Mouse (Mus musculus): ENCODE measurements around the gene Ebf1. TPM values are rescaled to one million over a fixed set of nuclear protein-coding genes. Genes with fewer than 3 reads are reported as not detected.

The Ebf1 gene
- polyA plus RNA-seq, 1 experiment from 2014 or later = 21.3 TPM

- DNase-seq (ENCODE audit: low spot score) = no peak
- H3K36me3 ChIP-seq (ENCODE audit: control insufficient read depth, insufficient read depth, low read length) = no peaks in the 10 kb centered on the region
- WGBS = 3% methylated on average over 20 of the region's 20 CpGs
- H3K27me3 ChIP-seq (ENCODE audit: control insufficient read depth, insufficient read depth, low read length) = peaks cover 2% of the 10 kb centered on the region; the same call in 1 of the 2 replicates
- no peak overlapping the region for H3K4me3 ChIP-seq (ENCODE audit: low read depth, low read length)
- ATAC-seq (replicated peaks; ENCODE audit: low FRiP score) = no peak
- no peaks in the 10 kb centered on the region for H3K4me1 ChIP-seq (replicated peaks; ENCODE audit: control insufficient read depth, insufficient read depth, low read length)
- no peaks in the 10 kb centered on the region for H3K9me3 ChIP-seq (ENCODE audit: control insufficient read depth, low read length)
- H3K9ac ChIP-seq (ENCODE audit: low read length) = no peak overlapping the region
- no peak overlapping the region for H3K27ac ChIP-seq (ENCODE audit: low read depth, low read length)
- peak overlapping the region; percentile 42 for H3K4me2 ChIP-seq (ENCODE audit: low read depth, low read length, severe bottlenecking)
Measured at GRCm38 (mm10) chr11:44761128-44761996, 144.2 kb downstream of the Ebf1 start.

- 76% methylated on average over 7 of the region's 7 CpGs for WGBS
- Histone ChIP-seq H3K4me2 (ENCODE audit: low read depth, low read length, severe bottlenecking) (no peak overlapping the region), H3K4me3 (ENCODE audit: low read depth, low read length) (no peak overlapping the region), H3K9ac (ENCODE audit: low read length) (no peak overlapping the region), H3K27me3 (ENCODE audit: control insufficient read depth, insufficient read depth, low read length) (0 out of 2 replicates have a peak, but pooled peaks cover 2% of the 10 kb centered on the region), H3K36me3 (ENCODE audit: control insufficient read depth, insufficient read depth, low read length) (no peaks in the 10 kb centered on the region), H3K9me3 (ENCODE audit: control insufficient read depth, low read length) (no peaks in the 10 kb centered on the region), H3K27ac (ENCODE audit: low read depth, low read length) (no peak overlapping the region), H3K4me1 (replicated peaks; ENCODE audit: control insufficient read depth, insufficient read depth, low read length) (no peaks in the 10 kb centered on the region)
- no peak for ATAC-seq (replicated peaks; ENCODE audit: low FRiP score)
- no peak for DNase-seq (ENCODE audit: low spot score)
Measured at GRCm38 (mm10) chr11:44763992-44764835, 147.1 kb downstream of the Ebf1 start.

- H3K4me2 ChIP-seq (ENCODE audit: low read depth, low read length, severe bottlenecking) = no peak overlapping the region
- H3K36me3 ChIP-seq (ENCODE audit: control insufficient read depth, insufficient read depth, low read length) = no peaks in the 10 kb centered on the region
- 0 out of 2 replicates have a peak, but pooled peaks cover 2% of the 10 kb centered on the region for H3K27me3 ChIP-seq (ENCODE audit: control insufficient read depth, insufficient read depth, low read length)
- no peak overlapping the region for H3K9ac ChIP-seq (ENCODE audit: low read length)
- H3K4me3 ChIP-seq (ENCODE audit: low read depth, low read length) = no peak overlapping the region
- no peaks in the 10 kb centered on the region for H3K9me3 ChIP-seq (ENCODE audit: control insufficient read depth, low read length)
- DNase-seq (ENCODE audit: low spot score) (no peak), ATAC-seq (replicated peaks; ENCODE audit: low FRiP score) (no peak)
- H3K4me1 ChIP-seq (replicated peaks; ENCODE audit: control insufficient read depth, insufficient read depth, low read length) = no peaks in the 10 kb centered on the region
- no peak overlapping the region for H3K27ac ChIP-seq (ENCODE audit: low read depth, low read length)
- WGBS = 63% methylated on average over 11 of the region's 11 CpGs
Measured at GRCm38 (mm10) chr11:44764988-44765387, 147.9 kb downstream of the Ebf1 start.

- no peak overlapping the region for H3K9ac ChIP-seq (ENCODE audit: low read length)
- H3K27me3 ChIP-seq (ENCODE audit: control insufficient read depth, insufficient read depth, low read length) = peaks cover 3% of the 10 kb centered on the region; the same call in 1 of the 2 replicates
- H3K4me3 ChIP-seq (ENCODE audit: low read depth, low read length) = no peak overlapping the region
- no peaks in the 10 kb centered on the region for H3K36me3 ChIP-seq (ENCODE audit: control insufficient read depth, insufficient read depth, low read length)
- no peaks in the 10 kb centered on the region for H3K9me3 ChIP-seq (ENCODE audit: control insufficient read depth, low read length)
- no peak for DNase-seq (ENCODE audit: low spot score)
- no peak overlapping the region for H3K4me2 ChIP-seq (ENCODE audit: low read depth, low read length, severe bottlenecking)
- H3K27ac ChIP-seq (ENCODE audit: low read depth, low read length) = no peak overlapping the region
- no peaks in the 10 kb centered on the region for H3K4me1 ChIP-seq (replicated peaks; ENCODE audit: control insufficient read depth, insufficient read depth, low read length)
- WGBS = 76% methylated on average over 5 of the region's 5 CpGs
- ATAC-seq (replicated peaks; ENCODE audit: low FRiP score) = no peak
Measured at GRCm38 (mm10) chr11:44766246-44766645, 149.1 kb downstream of the Ebf1 start.

- no peaks in the 10 kb centered on the region for H3K4me1 ChIP-seq (replicated peaks; ENCODE audit: control insufficient read depth, insufficient read depth, low read length)
- no peak overlapping the region for H3K27ac ChIP-seq (ENCODE audit: low read depth, low read length)
- H3K36me3 ChIP-seq (ENCODE audit: control insufficient read depth, insufficient read depth, low read length) = no peaks in the 10 kb centered on the region
- no peak overlapping the region for H3K4me2 ChIP-seq (ENCODE audit: low read depth, low read length, severe bottlenecking)
- 8% methylated on average over 3 of the region's 3 CpGs for whole genome bisulfite sequencing
- H3K9me3 ChIP-seq (ENCODE audit: control insufficient read depth, low read length) = no peaks in the 10 kb centered on the region
- H3K9ac ChIP-seq (ENCODE audit: low read length) = no peak overlapping the region
- peaks cover 5% of the 10 kb centered on the region; the same call in 1 of the 2 replicates for H3K27me3 ChIP-seq (ENCODE audit: control insufficient read depth, insufficient read depth, low read length)
- no peak for ATAC-seq (replicated peaks; ENCODE audit: low FRiP score)
- no peak for DNase-seq (ENCODE audit: low spot score)
- no peak overlapping the region for H3K4me3 ChIP-seq (ENCODE audit: low read depth, low read length)
Measured at GRCm38 (mm10) chr11:44767322-44767721, 150.2 kb downstream of the Ebf1 start.

DNA sequence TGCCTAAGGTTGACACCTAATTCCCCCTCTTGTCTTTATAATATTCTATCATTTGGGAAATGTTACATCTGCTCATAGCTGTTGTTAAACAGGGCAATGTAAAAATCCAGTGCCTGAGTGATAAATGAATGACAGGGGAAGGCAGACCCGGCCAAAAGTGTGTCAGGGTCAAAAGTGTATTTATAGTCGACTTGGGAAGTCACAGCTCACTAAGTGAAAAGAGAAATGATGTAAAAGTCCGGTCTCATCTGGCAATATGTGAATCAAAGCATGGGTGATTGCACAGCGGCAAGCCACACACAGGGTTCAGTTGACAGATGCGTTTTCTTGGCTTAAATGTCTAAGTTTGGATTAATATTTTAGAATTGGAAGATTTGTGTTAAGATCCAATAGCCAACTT, 151.2 kb downstream of the Ebf1 start:
- ATAC-seq (replicated peaks; ENCODE audit: low FRiP score) = no peak
- peaks cover 7% of the 10 kb centered on the region; the same call in 1 of the 2 replicates for H3K27me3 ChIP-seq (ENCODE audit: control insufficient read depth, insufficient read depth, low read length)
- 82% methylated on average over 5 of the region's 5 CpGs for WGBS
- no peaks in the 10 kb centered on the region for H3K9me3 ChIP-seq (ENCODE audit: control insufficient read depth, low read length)
- H3K4me2 ChIP-seq (ENCODE audit: low read depth, low read length, severe bottlenecking) = no peak overlapping the region
- H3K4me3 ChIP-seq (ENCODE audit: low read depth, low read length) = no peak overlapping the region
- H3K36me3 ChIP-seq (ENCODE audit: control insufficient read depth, insufficient read depth, low read length) = no peaks in the 10 kb centered on the region
- H3K4me1 ChIP-seq (replicated peaks; ENCODE audit: control insufficient read depth, insufficient read depth, low read length) = no peaks in the 10 kb centered on the region
- no peak overlapping the region for H3K9ac ChIP-seq (ENCODE audit: low read length)
- DNase-seq (ENCODE audit: low spot score) = no peak
- no peak overlapping the region for H3K27ac ChIP-seq (ENCODE audit: low read depth, low read length)

GRCm38 (mm10) chr11:44770989-44771564, 154.0 kb downstream of the Ebf1 start:
- 81% methylated on average over 11 of the region's 11 CpGs for WGBS
- H3K4me3 ChIP-seq (ENCODE audit: low read depth, low read length) = no peak overlapping the region
- H3K27me3 ChIP-seq (ENCODE audit: control insufficient read depth, insufficient read depth, low read length) = peaks cover 9% of the 10 kb centered on the region
- ATAC-seq (replicated peaks; ENCODE audit: low FRiP score) (no peak), DNase-seq (ENCODE audit: low spot score) (no peak)
- no peaks in the 10 kb centered on the region for H3K4me1 ChIP-seq (replicated peaks; ENCODE audit: control insufficient read depth, insufficient read depth, low read length)
- no peak overlapping the region for H3K4me2 ChIP-seq (ENCODE audit: low read depth, low read length, severe bottlenecking)
- H3K36me3 ChIP-seq (ENCODE audit: control insufficient read depth, insufficient read depth, low read length) = no peaks in the 10 kb centered on the region
- no peaks in the 10 kb centered on the region for H3K9me3 ChIP-seq (ENCODE audit: control insufficient read depth, low read length)
- no peak overlapping the region for H3K9ac ChIP-seq (ENCODE audit: low read length)
- no peak overlapping the region for H3K27ac ChIP-seq (ENCODE audit: low read depth, low read length)

DNA sequence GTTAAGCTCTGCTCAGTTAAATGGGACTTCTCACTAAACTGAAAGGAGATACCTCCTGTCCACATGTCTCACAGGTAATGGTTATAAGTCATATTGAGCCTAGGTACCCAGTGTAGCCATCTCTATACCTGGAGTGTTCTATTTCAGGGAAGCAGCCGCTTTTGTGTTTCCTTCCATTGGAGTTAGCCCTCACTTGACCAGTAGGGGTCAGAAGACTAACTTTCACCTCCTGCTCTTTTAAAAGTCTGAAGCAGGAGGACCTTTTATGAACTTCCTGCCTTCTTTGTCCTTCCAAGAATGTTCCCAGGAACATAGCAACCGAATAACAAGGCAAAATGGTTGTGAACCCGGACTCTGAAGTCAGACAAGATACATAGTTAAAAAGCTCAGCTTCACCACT, 157.3 kb downstream of the Ebf1 start:
- Histone ChIP-seq H3K27ac (ENCODE audit: low read depth, low read length) (no peak overlapping the region), H3K27me3 (ENCODE audit: control insufficient read depth, insufficient read depth, low read length) (peaks cover 30% of the 10 kb centered on the region), H3K9me3 (ENCODE audit: control insufficient read depth, low read length) (no peaks in the 10 kb centered on the region), H3K4me2 (ENCODE audit: low read depth, low read length, severe bottlenecking) (no peak overlapping the region), H3K36me3 (ENCODE audit: control insufficient read depth, insufficient read depth, low read length) (no peaks in the 10 kb centered on the region), H3K4me3 (ENCODE audit: low read depth, low read length) (no peak overlapping the region), H3K4me1 (replicated peaks; ENCODE audit: control insufficient read depth, insufficient read depth, low read length) (peaks cover 8% of the 10 kb centered on the region; the same call in 1 of the 2 replicates), H3K9ac (ENCODE audit: low read length) (no peak overlapping the region)
- ATAC-seq (replicated peaks; ENCODE audit: low FRiP score) (no peak), DNase-seq (ENCODE audit: low spot score) (no peak)
- 72% methylated on average over 3 of the region's 3 CpGs for WGBS

Measured in forebrain, embryonic 11.5 days (tissue).